Mouse (Mus musculus) heart, postnatal 0 days (tissue): ENCODE data around the gene Tbx19. TPM values are rescaled to one million over a fixed set of nuclear protein-coding genes. Genes with fewer than 3 reads are reported as not detected.
A peak's percentile ranks its signal among the peaks of the same experiment; 100 is the strongest.

Experiments
- ATAC-seq: fragments of 200-750 bp; cut with Nextera tagmentation; 2 replicates; pipeline ENCODE4 v1.8.0; 2017; ENCODE audit warnings: low read depth, moderate number of reproducible peaks, moderate library complexity; ENCODE audit not compliant: insufficient read depth
- DNase-seq: peaks from one replicate; pipeline ENCODE4 v3.0.0-alpha.2; 2016; ENCODE audit warnings: low spot score
- H3K27ac ChIP-seq: fragments of 300-500 bp; sonication (generic); 2 replicates; pipeline ENCODE4 v1.5.1; 2014; ENCODE audit warnings: low read depth, mild to moderate bottlenecking
- H3K27me3 ChIP-seq: fragments of 300-500 bp; sonication (generic); 2 replicates; pipeline ENCODE4 v1.6.1; 2014; ENCODE audit warnings: low read length, mixed read lengths; ENCODE audit not compliant: control insufficient read depth, insufficient read depth
- H3K36me3 ChIP-seq: fragments of 300-500 bp; sonication (generic); replicated peaks from 2 replicates; pipeline ENCODE4 v1.6.1; 2014; ENCODE audit warnings: low read length, mixed read lengths; ENCODE audit not compliant: control insufficient read depth, insufficient read depth
- H3K4me1 ChIP-seq: fragments of 300-500 bp; sonication (generic); 2 replicates; pipeline ENCODE4 v1.6.1; 2014; ENCODE audit warnings: antibody characterized with exemption; ENCODE audit not compliant: control insufficient read depth, insufficient read depth
- H3K4me2 ChIP-seq: fragments of 300-500 bp; sonication (generic); 2 replicates; pipeline ENCODE4 v1.6.1; 2014; ENCODE audit warnings: low read depth, mild to moderate bottlenecking, low read length, moderate library complexity
- H3K4me3 ChIP-seq: fragments of 300-500 bp; sonication (generic); 2 replicates; pipeline ENCODE4 v1.5.1; 2014; ENCODE audit warnings: low read depth, low read length
- H3K9ac ChIP-seq: fragments of 300-500 bp; sonication (generic); replicated peaks from 2 replicates; pipeline ENCODE4 v1.6.1; 2014; ENCODE audit warnings: low read depth, low read length, mixed read lengths
- H3K9me3 ChIP-seq: fragments of 300-500 bp; sonication (generic); replicated peaks from 2 replicates; pipeline ENCODE4 v1.6.1; 2016; ENCODE audit warnings: low read length; ENCODE audit not compliant: control insufficient read depth
- CTCF ChIP-seq: IDR thresholded peaks from 2 replicates; pipeline ENCODE4 v1.5.1; 2016; ENCODE audit warnings: antibody characterized with exemption, control low read depth, low read depth
- EP300 ChIP-seq: IDR thresholded peaks from 2 replicates; pipeline ENCODE4 v1.6.1; 2016; ENCODE audit warnings: antibody characterized with exemption, low read depth
- WGBS: fragments of 180-500 bp; shearing (Covaris S2); extraction: QIAGEN DNeasy Blood & Tissue Kit; methylation state at CpG from one replicate; pipeline ENCODE4 v1.1.7; 2014; 5-methylcytosine and 5-hydroxymethylcytosine counted together
- polyA plus RNA-seq: library from polyadenylated mRNA; unstranded; fragments of >200 nt; fragmentation: Nextera tagmentation; extraction: Ambion mirVana; gene quantifications from 2 replicates; pipeline ENCODE4 v1.2.1, GENCODE M21; 2015
- total RNA-seq: library from RNA; depleted of rRNA; stranded (reverse); fragments of >200 nt; gene quantifications from 2 replicates; pipeline ENCODE4 v1.2.3, GENCODE M21; 2014; ENCODE audit warnings: low replicate concordance

Gene Tbx19
- total and polyA plus RNA-seq, 2 experiments from 2014 or later = not detected

GRCm38 (mm10) chr1:165199639-165200038, 39.1 kb upstream of the Tbx19 start:
- 67% methylated on average over 3 of the region's 3 CpGs for WGBS
- ATAC-seq = no peak
- H3K27me3 ChIP-seq = no peaks in the 10 kb centered on the region
- no peaks in the 10 kb centered on the region for H3K9me3 ChIP-seq
- H3K4me3 ChIP-seq = no peak overlapping the region
- no peak overlapping the region for H3K9ac ChIP-seq
- no peaks in the 10 kb centered on the region for H3K36me3 ChIP-seq
- H3K27ac ChIP-seq = no peak overlapping the region
- no peaks in the 10 kb centered on the region for H3K4me1 ChIP-seq
- no peak for TF ChIP-seq EP300
- TF ChIP-seq CTCF = no peak
- H3K4me2 ChIP-seq = no peak overlapping the region
- DNase-seq = no peak

- Histone ChIP-seq H3K27ac (no peak overlapping the region), H3K4me3 (no peak overlapping the region), H3K9me3 (no peaks in the 10 kb centered on the region), H3K4me2 (no peak overlapping the region), H3K4me1 (no peaks in the 10 kb centered on the region), H3K9ac (no peak overlapping the region), H3K27me3 (no peaks in the 10 kb centered on the region), H3K36me3 (no peaks in the 10 kb centered on the region)
- TF ChIP-seq CTCF = no peak
- no peak for TF ChIP-seq EP300
- DNase-seq = no peak
- 57% methylated on average over 1 of the region's 1 CpGs for WGBS
- no peak for ATAC-seq
These were observed 38.4 kb upstream of the Tbx19 start for GRCm38 (mm10) chr1:165198951-165199350.

GRCm38 (mm10) chr1:165197875-165198274, 37.3 kb upstream of the Tbx19 start:
- H3K4me3 ChIP-seq = no peak overlapping the region
- no peak overlapping the region for H3K9ac ChIP-seq
- DNase-seq (peak; percentile 20), ATAC-seq (no peak)
- H3K27ac ChIP-seq = peak overlapping the region; percentile 43; the same call in 1 of the 2 replicates
- no peaks in the 10 kb centered on the region for H3K27me3 ChIP-seq
- H3K4me2 ChIP-seq = no peak overlapping the region
- TF ChIP-seq EP300 = no peak
- no peak for TF ChIP-seq CTCF
- H3K36me3 ChIP-seq = no peaks in the 10 kb centered on the region
- no peaks in the 10 kb centered on the region for H3K9me3 ChIP-seq
- WGBS = 37% methylated on average over 3 of the region's 3 CpGs
- peaks cover 5% of the 10 kb centered on the region; the same call in 1 of the 2 replicates for H3K4me1 ChIP-seq

GRCm38 (mm10) chr1:165195396-165195960, 34.9 kb upstream of the Tbx19 start:
- ATAC-seq = no peak
- Histone ChIP-seq H3K9ac (no peak overlapping the region), H3K4me3 (no peak overlapping the region), H3K9me3 (no peaks in the 10 kb centered on the region), H3K27ac (no peak overlapping the region), H3K4me1 (peaks cover 23% of the 10 kb centered on the region), H3K27me3 (no peaks in the 10 kb centered on the region), H3K36me3 (no peaks in the 10 kb centered on the region), H3K4me2 (no peak overlapping the region)
- no peak for DNase-seq
- no peak for TF ChIP-seq EP300
- TF ChIP-seq CTCF = no peak
- 69% methylated on average over 3 of the region's 3 CpGs for WGBS

- H3K27ac ChIP-seq = peak overlapping the region; percentile 86; the same call in 1 of the 2 replicates
- H3K9me3 ChIP-seq = no peaks in the 10 kb centered on the region
- no peaks in the 10 kb centered on the region for H3K27me3 ChIP-seq
- no peaks in the 10 kb centered on the region for H3K36me3 ChIP-seq
- TF ChIP-seq CTCF = no peak; the same call in 1 of the 2 replicates
- no peak for TF ChIP-seq EP300
- WGBS = 9% methylated on average over 5 of the region's 5 CpGs
- peak overlapping the region; percentile 84 for H3K4me2 ChIP-seq
- H3K4me1 ChIP-seq = peaks cover 25% of the 10 kb centered on the region
- H3K9ac ChIP-seq = 0 out of 2 replicates have a peak overlapping the region, but pooled peaks have one; percentile 82
- no peak for DNase-seq
- ATAC-seq = no peak
- peak overlapping the region; percentile 82 for H3K4me3 ChIP-seq
These were observed 34.1 kb upstream of the Tbx19 start for GRCm38 (mm10) chr1:165194662-165195013.
